Mouse (Mus musculus) left cerebral cortex, postnatal 36 days (tissue): ENCODE measurements around the gene Zdhhc21. TPM values are rescaled to one million over a fixed set of nuclear protein-coding genes. Genes with fewer than 3 reads are reported as not detected.

Experiments used
- DNase-seq, 2 experiments: peaks; one replicate each; pipeline ENCODE4 v3.0.0; 2021 to 2022; ENCODE audit warnings: low spot score in 2 of 2, mixed read lengths in 1 of 2
- intact Hi-C: fragments of 180-260 bp; cut with DNase I; formaldehyde crosslinking; loops from one replicate; pipeline ENCODE4 v1.15.1; 2025
- total RNA-seq, 2 experiments: library from RNA; stranded (reverse); gene quantifications; 2 replicates each; pipeline ENCODE4 v1.2.3; 2021

Zdhhc21 gene
- total RNA-seq, 2 experiments from 2014 or later = 61.7 to 67.8 TPM

DNA sequence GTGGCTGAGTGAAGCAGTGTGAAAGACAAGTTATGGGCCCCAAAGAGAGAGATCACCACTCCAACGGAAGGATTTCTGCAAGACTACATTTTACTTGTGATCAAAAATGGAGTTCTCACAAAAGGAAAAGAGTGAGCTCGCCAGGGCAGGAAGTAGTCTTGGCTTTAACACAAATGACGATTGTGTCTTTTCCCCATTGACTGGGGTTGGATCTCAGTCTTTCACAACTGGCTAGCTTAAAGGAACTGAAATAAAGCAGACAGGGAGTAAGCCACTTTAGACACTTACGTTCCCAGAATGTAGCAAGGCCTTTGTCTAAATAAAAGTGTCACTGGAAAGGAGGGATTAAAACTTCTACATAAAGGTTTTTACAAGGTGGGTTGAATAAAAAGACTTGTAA, 7.4 kb upstream of the Zdhhc21 start:
- intact Hi-C loops = no loop called here
- no peak for DNase-seq

GRCm38 (mm10) chr4:82864974-82865699, 5.4 kb upstream of the Zdhhc21 start:
- intact Hi-C loops = no loop called here
- no peak for DNase-seq

- intact Hi-C loops = no loop called here
- DNase-seq = no peak
Measured at GRCm38 (mm10) chr4:82863316-82863715, 3.6 kb upstream of the Zdhhc21 start.

DNA sequence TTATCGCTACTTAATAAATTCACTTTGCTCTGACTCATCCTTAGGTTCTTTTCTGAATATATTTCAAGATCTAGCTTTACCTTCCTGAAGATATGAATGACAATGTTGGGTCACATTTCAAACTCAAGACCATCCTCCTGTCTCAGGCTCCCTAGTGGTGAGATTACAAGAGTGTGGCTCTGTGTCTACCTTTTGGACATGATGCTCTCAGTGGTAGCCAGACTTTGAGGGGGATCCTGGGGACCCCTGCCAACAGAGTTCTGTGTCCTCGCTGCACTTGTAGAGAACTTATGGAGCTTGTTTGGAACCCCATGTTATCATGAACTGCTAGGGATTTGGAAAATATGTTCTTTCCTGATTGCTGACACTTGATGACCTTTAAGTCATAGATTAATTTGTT, 1.7 kb upstream of the Zdhhc21 start:
- intact Hi-C loops = no loop called here
- DNase-seq = no peak

GRCm38 (mm10) chr4:82860566-82860965, 808 bp upstream of the Zdhhc21 start:
- intact Hi-C loops = no loop called here
- no peak for DNase-seq

GRCm38 (mm10) chr4:82858431-82859010, 1.2 kb downstream of the Zdhhc21 start:
- no peak for DNase-seq
- intact Hi-C loops = loop anchor here (5.0 to 10.0 kb wide), 2 partner anchors 74 to 336 kb away; no protein-coding TSS in a partner anchor

DNA sequence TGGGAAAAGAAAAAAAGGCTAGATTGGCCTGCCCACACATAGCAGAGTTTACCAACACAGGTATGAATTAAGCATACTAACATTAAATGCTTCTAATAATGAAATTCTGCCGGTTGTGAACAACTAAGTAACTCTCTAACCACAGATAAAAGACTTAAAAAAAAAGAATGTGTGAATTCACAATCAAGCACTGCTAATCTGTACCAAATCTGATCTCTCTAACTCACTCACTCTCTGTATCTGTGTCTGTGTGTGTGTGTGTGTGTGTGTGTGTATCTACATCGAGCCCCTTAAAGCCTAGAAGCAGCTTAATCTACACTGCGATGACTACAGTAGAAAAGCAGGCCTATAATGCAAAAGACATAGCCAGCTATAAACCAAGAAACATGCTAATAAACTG, 2.8 kb downstream of the Zdhhc21 start:
- no peak for DNase-seq

DNA sequence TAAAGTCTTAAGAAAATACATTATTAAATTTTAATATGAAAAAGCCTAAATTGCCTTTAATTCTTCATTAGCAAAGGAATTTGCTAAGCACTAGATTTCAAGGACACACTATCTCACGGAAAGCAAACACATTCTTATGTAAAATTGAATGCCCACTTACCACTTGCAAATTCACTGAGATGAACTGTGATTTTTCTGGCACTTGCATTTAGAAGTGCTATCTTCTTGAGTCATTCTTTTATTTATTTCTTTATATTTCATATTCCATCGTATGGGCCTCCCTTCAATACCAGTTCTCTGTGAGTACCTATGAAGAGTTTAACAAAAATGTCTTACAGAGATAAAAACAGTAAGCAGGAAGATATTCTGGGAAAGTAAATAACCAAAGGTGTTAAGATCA, 5.9 kb downstream of the Zdhhc21 start:
- intact Hi-C loops = loop anchor here (10.0 kb wide), 1 partner anchor 341 kb away; no protein-coding TSS in a partner anchor
- no peak for DNase-seq

More for the DNA sequence above, 2.8 kb downstream of the Zdhhc21 start:
- intact Hi-C loops = loop anchor here (5.0 to 10.0 kb wide), 2 partner anchors 75 to 338 kb away; no protein-coding TSS in a partner anchor

DNA sequence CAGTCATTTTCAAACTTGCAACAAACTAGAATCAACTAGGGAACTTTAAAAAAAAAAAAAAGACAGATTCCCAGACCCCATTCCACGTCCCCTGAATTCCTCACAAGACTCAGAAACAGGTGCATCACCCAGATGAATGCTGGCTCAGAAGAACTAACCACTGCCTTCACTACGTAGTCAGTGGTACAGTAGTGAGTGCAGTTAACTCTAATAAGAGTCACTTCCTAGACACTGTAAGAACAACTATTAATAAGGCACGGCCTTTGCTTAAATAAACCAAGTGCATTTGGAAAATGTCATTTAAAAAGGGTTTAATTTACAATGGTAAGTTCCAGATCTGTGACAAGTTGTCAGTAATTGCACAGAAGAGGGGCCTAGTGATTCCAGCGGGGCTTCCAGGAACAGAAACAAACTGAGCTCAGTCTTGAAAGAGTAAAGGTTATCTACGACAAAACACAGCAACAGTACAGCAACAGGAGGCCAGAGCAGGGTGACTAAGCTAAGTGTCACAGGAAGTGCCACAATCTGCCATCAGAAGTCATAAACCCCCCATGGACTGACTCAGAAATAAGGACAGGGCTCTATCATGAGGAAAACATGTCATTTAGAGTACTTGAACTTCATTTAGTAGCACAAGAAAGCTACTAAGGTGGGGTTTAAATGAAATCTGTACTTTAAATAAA, 11.1 kb downstream of the Zdhhc21 start:
- no peak for DNase-seq
- intact Hi-C loops = no loop called here

DNA sequence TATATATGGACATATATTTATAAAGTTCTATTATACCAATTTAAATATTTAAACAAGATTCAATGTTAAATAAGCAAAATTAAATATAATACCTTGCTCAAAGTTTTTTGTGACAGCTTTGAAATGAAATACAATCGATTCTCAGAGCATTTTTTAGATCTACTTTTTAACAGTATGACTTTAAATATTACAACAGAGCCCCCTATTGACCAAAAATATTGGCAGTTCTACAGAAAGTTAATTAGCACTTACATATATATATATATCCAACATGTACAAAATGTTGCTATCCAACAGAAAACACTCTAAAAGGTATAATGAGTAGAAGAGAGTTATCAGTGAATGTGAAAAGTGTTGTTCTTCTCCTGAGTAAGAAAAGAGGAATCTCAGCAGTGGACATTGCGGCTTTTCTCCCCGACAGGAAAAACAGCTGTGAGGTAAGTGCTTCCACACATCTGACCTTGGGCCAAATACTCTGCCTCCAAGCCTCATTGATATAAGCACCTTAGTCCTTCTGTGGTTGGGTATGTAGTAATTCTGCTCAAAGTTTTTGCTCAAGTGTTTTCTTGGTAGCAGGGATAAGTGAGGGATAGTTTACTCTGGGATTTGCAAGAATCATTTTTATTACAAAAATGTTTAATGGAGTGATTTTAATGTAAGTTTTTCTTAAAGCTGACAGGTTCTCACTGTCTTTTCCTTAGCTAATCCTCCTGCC, 22.1 kb downstream of the Zdhhc21 start:
- no peak for DNase-seq
- intact Hi-C loops = no loop called here

DNA sequence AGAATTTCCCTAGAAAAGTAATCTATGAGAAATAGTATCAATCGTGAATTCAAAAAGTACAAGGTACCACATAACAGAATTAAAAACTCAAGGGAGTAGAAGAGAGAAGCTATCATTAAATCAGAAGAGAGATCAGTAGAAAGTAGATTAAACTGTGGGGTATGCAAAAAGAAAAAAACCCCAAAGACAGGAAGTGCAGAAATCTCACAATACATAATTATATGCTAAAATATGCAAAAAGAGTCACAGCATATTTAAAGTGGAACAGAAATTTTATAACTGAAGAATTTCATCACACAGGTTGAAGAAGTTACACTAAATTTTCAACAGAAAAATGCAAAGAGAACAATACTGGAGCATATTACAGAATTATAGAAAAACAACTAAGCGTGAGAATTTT, 28.6 kb downstream of the Zdhhc21 start:
- no peak for DNase-seq
- intact Hi-C loops = no loop called here

GRCm38 (mm10) chr4:82829429-82829828, 30.3 kb downstream of the Zdhhc21 start:
- DNase-seq = no peak
- intact Hi-C loops = no loop called here

GRCm38 (mm10) chr4:82827001-82827400, 32.8 kb downstream of the Zdhhc21 start:
- intact Hi-C loops = no loop called here
- no peak for DNase-seq

GRCm38 (mm10) chr4:82817833-82818232, 41.9 kb downstream of the Zdhhc21 start:
- intact Hi-C loops = no loop called here
- DNase-seq = no peak

DNA sequence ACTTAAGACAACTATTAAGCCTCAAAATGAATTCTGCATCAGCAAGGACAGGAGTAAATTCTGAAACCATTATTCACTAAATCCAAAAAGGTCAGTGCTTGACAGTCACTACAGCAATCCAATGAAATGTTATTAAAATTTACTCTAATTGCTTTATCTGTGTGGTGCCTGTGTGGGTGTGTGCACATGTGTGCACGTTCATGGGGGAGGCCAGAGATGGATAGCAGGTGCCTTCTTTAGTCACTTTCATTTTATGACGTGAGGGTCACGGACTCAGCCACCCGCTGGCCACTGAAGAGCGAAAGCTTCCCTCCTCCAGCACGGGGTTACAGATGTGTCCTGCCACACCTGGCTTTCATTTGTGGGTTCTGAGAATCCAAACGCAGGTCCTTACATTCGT, 43.4 kb downstream of the Zdhhc21 start:
- intact Hi-C loops = no loop called here
- DNase-seq = no peak

DNA sequence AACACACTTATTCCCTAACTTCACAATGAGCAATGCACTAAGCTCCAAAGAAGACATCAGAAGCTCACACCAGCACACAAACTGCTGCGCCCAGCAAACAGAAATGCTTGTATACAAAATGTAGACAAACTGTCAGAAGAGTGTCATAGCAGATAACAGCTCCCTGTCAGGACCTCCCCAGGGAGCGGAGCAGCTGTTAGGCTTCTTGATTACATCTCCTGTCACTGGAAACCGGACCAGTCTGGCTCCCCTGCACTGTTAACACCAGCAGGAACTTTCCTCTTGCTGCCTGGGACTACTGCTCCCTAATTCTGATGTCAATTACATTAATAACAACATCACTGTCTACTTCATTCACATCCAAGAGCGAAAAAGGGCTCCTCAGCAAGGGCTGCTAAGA, 44.5 kb downstream of the Zdhhc21 start:
- intact Hi-C loops = no loop called here
- DNase-seq = no peak

DNA sequence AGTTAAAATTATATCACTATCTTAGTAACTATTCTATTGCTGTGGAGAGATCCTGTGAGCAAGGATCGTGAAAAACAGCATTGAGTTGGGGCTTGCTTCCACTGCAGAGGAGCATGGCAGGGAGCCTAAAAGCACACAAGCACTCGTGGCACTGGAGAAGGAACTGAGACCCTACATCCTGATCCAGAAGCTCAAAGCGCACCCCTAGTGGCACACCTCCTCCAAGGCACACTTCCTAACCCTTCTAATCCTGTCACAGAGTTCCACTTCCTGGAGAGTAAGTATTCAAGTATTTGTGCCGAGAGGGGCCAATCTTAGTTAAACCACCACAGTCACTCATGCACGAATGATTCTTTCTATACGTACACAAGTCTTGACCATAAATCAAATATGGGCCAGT, 46.4 kb downstream of the Zdhhc21 start:
- intact Hi-C loops = no loop called here
- DNase-seq = no peak

DNA sequence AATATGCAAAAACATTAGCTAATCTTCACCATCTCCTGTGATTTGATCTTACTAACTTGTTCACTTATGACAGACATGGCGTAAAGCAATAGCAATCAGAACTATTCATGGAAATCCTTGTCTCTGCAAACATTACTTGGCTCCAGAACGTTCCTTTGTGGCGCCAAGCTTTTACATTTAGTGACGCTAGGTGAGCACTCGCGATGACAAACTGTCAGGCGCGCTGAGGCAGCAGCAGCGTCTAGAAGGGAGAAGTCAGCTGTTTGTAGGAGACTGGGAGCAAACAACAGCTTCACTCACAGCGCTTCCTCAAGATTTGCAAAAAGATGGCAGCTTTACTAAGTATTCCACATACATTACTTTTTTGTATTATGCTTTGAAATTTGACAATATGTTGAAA, 51.9 kb downstream of the Zdhhc21 start:
- intact Hi-C loops = loop anchor here (10.0 kb wide), 1 partner anchor 377 kb away; no protein-coding TSS in a partner anchor
- DNase-seq = no peak

- DNase-seq = peak in 1 of 2 experiments; percentile 19
- intact Hi-C loops = loop anchor here (10.0 kb wide), 1 partner anchor 379 kb away; no protein-coding TSS in a partner anchor
Measured at GRCm38 (mm10) chr4:82806176-82806757, 53.5 kb downstream of the Zdhhc21 start.

DNA sequence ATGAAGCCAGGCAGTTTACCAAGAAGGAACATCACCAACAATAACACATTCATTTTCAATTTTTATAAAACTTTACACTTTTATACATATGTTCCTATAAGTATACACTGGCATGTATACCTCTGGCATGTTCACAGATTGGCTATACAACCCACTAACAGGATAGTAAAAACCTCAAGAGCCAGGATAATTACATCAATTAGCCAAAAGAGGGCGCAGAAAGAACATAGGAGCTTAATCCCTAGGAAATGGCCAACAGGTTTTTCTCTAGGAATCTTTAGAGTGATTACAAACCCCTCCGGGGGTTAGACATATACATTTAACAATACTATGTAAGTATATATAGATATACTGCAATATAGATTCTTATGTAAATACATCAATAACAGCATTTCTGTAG, 55.7 kb downstream of the Zdhhc21 start:
- intact Hi-C loops = loop anchor here (2.0 to 10.0 kb wide), 2 partner anchors 131 to 381 kb away; no protein-coding TSS in a partner anchor
- no peak for DNase-seq
